Mouse (Mus musculus) erythroid progenitor cell, adult 5-6 weeks (primary cell): ENCODE measurements around the gene Cmtm5. TPM values are rescaled to one million over a fixed set of nuclear protein-coding genes. Genes with fewer than 3 reads are reported as not detected.

Source experiments
- total RNA-seq, 2 experiments: library from RNA; stranded (forward) in 1 of 2; stranded (reverse) in 1 of 2; fragments of 150-400 nt in 1 of 2; fragments of 186-747, 209-891 nt in 1 of 2; gene quantifications; 2 replicates each; pipeline versions ENCODE4 v1.2.3 to v1.2.4; 2015 to 2017; ENCODE audit warnings: low replicate concordance in 2 of 2

Gene Cmtm5
- total RNA-seq, 2 experiments from 2014 or later = not detected

Other genes with a start within 250 kb of the Cmtm5 start
- gene Acin1, start 249.3 kb upstream of the Cmtm5 start, total RNA-seq (2015; ENCODE audit: low replicate concordance) = 153 and 270 TPM in 2 replicates
- gene Acin1, start 249.3 kb upstream of the Cmtm5 start, total RNA-seq (2017; ENCODE audit: low replicate concordance) = 381 and 431 TPM in 2 replicates
- gene Gm29776, start 237.4 kb upstream of the Cmtm5 start, total RNA-seq (2015; ENCODE audit: low replicate concordance) = not detected in 2 replicates
- not detected in 2 replicates for gene Gm29776, start 237.4 kb upstream of the Cmtm5 start, total RNA-seq (2017; ENCODE audit: low replicate concordance)
- 14.7 and 25.9 TPM in 2 replicates for gene Cebpe, start 224.1 kb upstream of the Cmtm5 start, total RNA-seq (2015; ENCODE audit: low replicate concordance)
- 9.4 and 12.4 TPM in 2 replicates for gene Cebpe, start 224.1 kb upstream of the Cmtm5 start, total RNA-seq (2017; ENCODE audit: low replicate concordance)
- 7.1 and 11.9 TPM in 2 replicates for gene Slc7a8, start 154.3 kb upstream of the Cmtm5 start, total RNA-seq (2015; ENCODE audit: low replicate concordance)
- gene Slc7a8, start 154.3 kb upstream of the Cmtm5 start, total RNA-seq (2017; ENCODE audit: low replicate concordance) = 2.6 and 3.0 TPM in 2 replicates
- gene Rnf212b, start 122.1 kb upstream of the Cmtm5 start, total RNA-seq (2015; ENCODE audit: low replicate concordance) = not detected in 2 replicates
- not detected in 2 replicates for gene Rnf212b, start 122.1 kb upstream of the Cmtm5 start, total RNA-seq (2017; ENCODE audit: low replicate concordance)
- 4.7 and 5.0 TPM in 2 replicates for gene Homez, start 65.3 kb upstream of the Cmtm5 start, total RNA-seq (2015; ENCODE audit: low replicate concordance)
- 0.13 and 1.3 TPM in 2 replicates for gene Homez, start 65.3 kb upstream of the Cmtm5 start, total RNA-seq (2017; ENCODE audit: low replicate concordance)
- 2.2 and 8.8 TPM in 2 replicates for gene Ppp1r3e, start 58.7 kb upstream of the Cmtm5 start, total RNA-seq (2015; ENCODE audit: low replicate concordance)
- gene Ppp1r3e, start 58.7 kb upstream of the Cmtm5 start, total RNA-seq (2017; ENCODE audit: low replicate concordance) = not detected in 2 replicates
- gene Bcl2l2, start 52.9 kb upstream of the Cmtm5 start, total RNA-seq (2015; ENCODE audit: low replicate concordance) = 1.7 TPM in 1 of 2 replicates, not detected in the other
- gene Bcl2l2, start 52.9 kb upstream of the Cmtm5 start, total RNA-seq (2017; ENCODE audit: low replicate concordance) = 1.7 TPM in 1 of 2 replicates, not detected in the other
- not detected in 2 replicates for gene Gm20521, start 52.8 kb upstream of the Cmtm5 start, total RNA-seq (2015; ENCODE audit: low replicate concordance)
- not detected in 2 replicates for gene Gm20521, start 52.8 kb upstream of the Cmtm5 start, total RNA-seq (2017; ENCODE audit: low replicate concordance)
- 49.9 and 68.1 TPM in 2 replicates for gene Pabpn1, start 43.8 kb upstream of the Cmtm5 start, total RNA-seq (2015; ENCODE audit: low replicate concordance)
- 115 and 120 TPM in 2 replicates for gene Pabpn1, start 43.8 kb upstream of the Cmtm5 start, total RNA-seq (2017; ENCODE audit: low replicate concordance)
- not detected in 2 replicates for gene Slc22a17, start 23.1 kb upstream of the Cmtm5 start, total RNA-seq (2015; ENCODE audit: low replicate concordance)
- gene Slc22a17, start 23.1 kb upstream of the Cmtm5 start, total RNA-seq (2017; ENCODE audit: low replicate concordance) = not detected in 2 replicates
- gene Efs, start 10.1 kb upstream of the Cmtm5 start, total RNA-seq (2015; ENCODE audit: low replicate concordance) = not detected in 2 replicates
- gene Efs, start 10.1 kb upstream of the Cmtm5 start, total RNA-seq (2017; ENCODE audit: low replicate concordance) = not detected in 2 replicates
- not detected in 2 replicates for gene Il25, start 3.6 kb upstream of the Cmtm5 start, total RNA-seq (2015; ENCODE audit: low replicate concordance)
- not detected in 2 replicates for gene Il25, start 3.6 kb upstream of the Cmtm5 start, total RNA-seq (2017; ENCODE audit: low replicate concordance)
- not detected in 2 replicates for gene Myh6, start 30.7 kb downstream of the Cmtm5 start, total RNA-seq (2015; ENCODE audit: low replicate concordance)
- gene Myh6, start 30.7 kb downstream of the Cmtm5 start, total RNA-seq (2017; ENCODE audit: low replicate concordance) = not detected in 2 replicates
- not detected in 2 replicates for gene Gm17428, start 40.7 kb downstream of the Cmtm5 start, total RNA-seq (2015; ENCODE audit: low replicate concordance)
- gene Gm17428, start 40.7 kb downstream of the Cmtm5 start, total RNA-seq (2017; ENCODE audit: low replicate concordance) = not detected in 2 replicates
- gene Myh7, start 58.4 kb downstream of the Cmtm5 start, total RNA-seq (2015; ENCODE audit: low replicate concordance) = not detected in 2 replicates
- not detected in 2 replicates for gene Myh7, start 58.4 kb downstream of the Cmtm5 start, total RNA-seq (2017; ENCODE audit: low replicate concordance)
- gene Ngdn, start 79.2 kb downstream of the Cmtm5 start, total RNA-seq (2015; ENCODE audit: low replicate concordance) = 15.1 TPM in 2 replicates
- 4.4 and 10.7 TPM in 2 replicates for gene Ngdn, start 79.2 kb downstream of the Cmtm5 start, total RNA-seq (2017; ENCODE audit: low replicate concordance)
- 1.4 and 3.8 TPM in 2 replicates for gene Zfhx2, start 156.1 kb downstream of the Cmtm5 start, total RNA-seq (2015; ENCODE audit: low replicate concordance)
- gene Zfhx2, start 156.1 kb downstream of the Cmtm5 start, total RNA-seq (2017; ENCODE audit: low replicate concordance) = 0.64 and 5.4 TPM in 2 replicates
- 1.1 TPM in 1 of 2 replicates, not detected in the other for gene Thtpa, start 158.5 kb downstream of the Cmtm5 start, total RNA-seq (2015; ENCODE audit: low replicate concordance)
- 0.68 TPM in 1 of 2 replicates, not detected in the other for gene Thtpa, start 158.5 kb downstream of the Cmtm5 start, total RNA-seq (2017; ENCODE audit: low replicate concordance)
- gene Ap1g2, start 170.3 kb downstream of the Cmtm5 start, total RNA-seq (2015; ENCODE audit: low replicate concordance) = 2.5 and 23.5 TPM in 2 replicates
- 0.68 and 1.8 TPM in 2 replicates for gene Ap1g2, start 170.3 kb downstream of the Cmtm5 start, total RNA-seq (2017; ENCODE audit: low replicate concordance)
- not detected in 2 replicates for gene Jph4, start 180.7 kb downstream of the Cmtm5 start, total RNA-seq (2015; ENCODE audit: low replicate concordance)
- gene Jph4, start 180.7 kb downstream of the Cmtm5 start, total RNA-seq (2017; ENCODE audit: low replicate concordance) = not detected in 2 replicates